Mouse (Mus musculus) liver, postnatal 0 days (tissue): ENCODE data around the gene Mast1.

Experiments
- CTCF ChIP-seq: sonication (generic); IDR thresholded peaks from 2 replicates; pipeline ENCODE4 v1.5.1; 2016; ENCODE audit warnings: antibody characterized with exemption, low read depth
- EP300 ChIP-seq: IDR thresholded peaks from 2 replicates; pipeline ENCODE4 v1.6.1; 2016; ENCODE audit warnings: antibody characterized with exemption, low read depth, mild to moderate bottlenecking

DNA sequence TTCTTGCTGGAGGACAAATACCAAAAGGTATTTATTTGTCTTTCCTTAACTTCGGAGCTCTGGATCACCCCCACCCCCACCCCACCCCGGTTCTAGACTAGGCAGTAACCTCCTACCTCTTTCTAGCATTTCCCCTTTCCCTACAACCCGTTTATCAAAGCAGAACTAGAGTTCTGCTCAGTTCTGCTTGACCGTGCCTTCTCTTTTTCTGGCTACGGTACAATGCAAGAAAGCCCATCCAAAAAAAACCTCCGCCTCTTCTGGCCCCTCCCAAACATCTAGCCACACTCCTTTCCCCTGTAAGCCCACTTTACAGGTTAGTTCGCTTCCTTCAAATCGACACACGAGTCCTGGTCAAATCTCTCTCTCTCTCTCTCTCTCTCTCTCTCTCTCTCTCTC lies 23.7 kb downstream of the Mast1 start:
- TF ChIP-seq CTCF (no peak), EP300 (no peak)
